Comparison of ENCODE assay signal across 8 mouse cellular contexts in genomic region chr13:102664843-102665587, GRCm38 (mm10). TPM values are rescaled to one million over a fixed set of nuclear protein-coding genes. Genes with fewer than 3 reads are reported as not detected.
DNase-seq lines count a peak whose midpoint lies in the region; ATAC-seq and TF ChIP-seq lines count a peak whose summit lies in the region.

No protein-coding gene starts in this region.

- H3K27ac ChIP-seq in kidney, postnatal 0 days, result no peak overlapping the region
- no peak overlapping the region for H3K27ac ChIP-seq in lung, embryonic 15.5 days
- H3K27ac ChIP-seq in olfactory bulb, adult 2 months (ENCODE audit: insufficient read depth, low read depth, low read length), result no peak overlapping the region

- H3K9me3 ChIP-seq in kidney, postnatal 0 days (replicated peaks; ENCODE audit: low read length), result no peaks in the 10 kb centered on the region
- no peaks in the 10 kb centered on the region for H3K9me3 ChIP-seq in lung, embryonic 15.5 days

- no peak overlapping the region for H3K9ac ChIP-seq in kidney, postnatal 0 days (ENCODE audit: low read depth, low read length)
- no peak overlapping the region for H3K9ac ChIP-seq in lung, embryonic 15.5 days

- no peaks in the 10 kb centered on the region for H3K27me3 ChIP-seq in kidney, postnatal 0 days (ENCODE audit: insufficient read depth, low read length)
- H3K27me3 ChIP-seq in lung, embryonic 15.5 days, result no peaks in the 10 kb centered on the region

- peak overlapping the region; percentile 31; the same call in 1 of the 2 replicates for H3K4me2 ChIP-seq in kidney, postnatal 0 days (ENCODE audit: low read length)
- peak overlapping the region; percentile 33 for H3K4me2 ChIP-seq in lung, embryonic 15.5 days

- ATAC-seq in frontal cortex, adult (ENCODE audit: low TSS enrichment), result peak; percentile 86
- ATAC-seq in kidney, postnatal 0 days (replicated peaks; ENCODE audit: low FRiP score, low read depth), result no peak
- ATAC-seq in lung, embryonic 15.5 days (ENCODE audit: borderline replicate concordance, extremely low read depth, low FRiP score, low TSS enrichment), result 0 out of 2 replicates have a peak, but pooled peaks have one; percentile 19

- H3K4me1 ChIP-seq in kidney, postnatal 0 days (replicated peaks; ENCODE audit: insufficient read depth, low read length), result no peaks in the 10 kb centered on the region; the same call in 1 of the 2 replicates
- peaks cover 12% of the 10 kb centered on the region for H3K4me1 ChIP-seq in lung, embryonic 15.5 days
- H3K4me1 ChIP-seq in olfactory bulb, adult 2 months (ENCODE audit: control insufficient read depth, insufficient read depth, low read length), result 0 out of 2 replicates have a peak, but pooled peaks cover 3% of the 10 kb centered on the region

- no peak for TF ChIP-seq POLR2A in olfactory bulb, adult 2 months (IDR thresholded peaks at IDR 0.05; ENCODE audit: insufficient read depth, low read depth, low read length)

- no peaks in the 10 kb centered on the region for H3K36me3 ChIP-seq in kidney, postnatal 0 days (ENCODE audit: insufficient read depth, low read length)
- no peaks in the 10 kb centered on the region for H3K36me3 ChIP-seq in lung, embryonic 15.5 days

- H3K4me3 ChIP-seq in kidney, postnatal 0 days (replicated peaks; ENCODE audit: low read depth, low read length), result 0 out of 2 replicates have a peak overlapping the region, but pooled peaks have one; percentile 4
- no peak overlapping the region for H3K4me3 ChIP-seq in lung, embryonic 15.5 days
- H3K4me3 ChIP-seq in olfactory bulb, adult 2 months (ENCODE audit: insufficient read depth, low read depth, low read length), result no peak overlapping the region

- peak; percentile 66 for TF ChIP-seq CTCF in kidney, postnatal 0 days (IDR thresholded peaks at IDR 0.05; ENCODE audit: low read depth)
- TF ChIP-seq CTCF in olfactory bulb, adult 2 months (IDR thresholded peaks at IDR 0.05; ENCODE audit: insufficient read depth, low read depth, low read length), result 0 out of 2 replicates have a peak, but pooled peaks have one; percentile 33

- peak; percentile 65 for DNase-seq in adrenal gland, postnatal 14 days
- DNase-seq in adrenal gland, adult 2 months, result no peak
- DNase-seq in adrenal gland, postnatal 25 days, result peak; percentile 25
- DNase-seq in kidney, postnatal 0 days (ENCODE audit: low spot score), result peak; percentile 56
- DNase-seq in thymus, postnatal 4 days, result peak; percentile 89

- WGBS in kidney, postnatal 0 days, result 58% methylated on average over 12 of the region's 12 CpGs
- WGBS in lung, embryonic 15.5 days, result 59% methylated on average over 12 of the region's 12 CpGs
- 61% methylated on average over 12 of the region's 12 CpGs for WGBS in olfactory bulb, adult 2 months

RNA-seq across cellular contexts. Expression of gene Cd180, which starts 28.3 kb away (rescaled TPM):
- total RNA-seq in adrenal gland, postnatal 14 days (2021), result 0.93 and 6.8 TPM in 2 replicates
- 1 to 10 TPM; 1.2 to 2.7 TPM for total RNA-seq in adrenal gland, adult 2 months (2021)
- 3.1 and 3.5 TPM in 2 replicates for polyA plus RNA-seq in adrenal gland, adult 2 months (2012; rRNA removed)
- 0.95 and 1.6 TPM in 2 replicates for total RNA-seq in adrenal gland, postnatal 25 days (2021)
- 0.51 and 0.61 TPM in 2 replicates for polyA plus RNA-seq in kidney, postnatal 0 days (2015; fragmentation: Nextera tagmentation; extraction: Ambion mirVana)
- 0.45 and 0.61 TPM in 2 replicates for polyA plus RNA-seq in lung, embryonic 15.5 days (2015; fragmentation: Nextera tagmentation; extraction: Ambion mirVana)
- polyA plus RNA-seq in olfactory bulb, adult 2 months (2012; ENCODE audit: insufficient read depth, insufficient read length, low replicate concordance, missing spikeins), result not detected in 2 replicates
